7 mouse cellular contexts compared by ENCODE assay signal in genomic region chr16:37011922-37012289, GRCm38 (mm10). TPM values are rescaled to one million over a fixed set of nuclear protein-coding genes. Genes with fewer than 3 reads are reported as not detected.
DNase-seq lines count a peak whose midpoint lies in the region; ATAC-seq and TF ChIP-seq lines count a peak whose summit lies in the region.

No protein-coding gene starts in this region.

- no peak for TF ChIP-seq POLR2A in liver, adult 2 months (IDR thresholded peaks at IDR 0.05; ENCODE audit: extremely low read depth, insufficient read depth, low read length)

- peaks cover 2% of the 10 kb centered on the region for H3K4me1 ChIP-seq in liver, adult 2 months (ENCODE audit: control insufficient read depth, insufficient read depth, low read length)
- H3K4me1 ChIP-seq in embryonic facial prominence, embryonic 15.5 days: peaks cover 11% of the 10 kb centered on the region
- H3K4me1 ChIP-seq in intestine, postnatal 0 days (replicated peaks; ENCODE audit: control insufficient read depth, insufficient read depth, low read length): 0 out of 2 replicates have a peak, but pooled peaks cover 6% of the 10 kb centered on the region
- peaks cover 7% of the 10 kb centered on the region for H3K4me1 ChIP-seq in neural tube, embryonic 14.5 days (ENCODE audit: control insufficient read depth, insufficient read depth, low read length)

- no peaks in the 10 kb centered on the region for H3K27me3 ChIP-seq in liver, adult 2 months (ENCODE audit: control insufficient read depth, insufficient read depth, low read length)
- no peaks in the 10 kb centered on the region for H3K27me3 ChIP-seq in embryonic facial prominence, embryonic 15.5 days
- H3K27me3 ChIP-seq in intestine, postnatal 0 days (replicated peaks; ENCODE audit: control insufficient read depth, insufficient read depth, low read length): no peaks in the 10 kb centered on the region
- H3K27me3 ChIP-seq in neural tube, embryonic 14.5 days (ENCODE audit: control insufficient read depth, insufficient read depth, low read length): no peaks in the 10 kb centered on the region

- no peaks in the 10 kb centered on the region for H3K36me3 ChIP-seq in liver, adult 2 months (ENCODE audit: control insufficient read depth, insufficient read depth, low read length)
- no peaks in the 10 kb centered on the region for H3K36me3 ChIP-seq in embryonic facial prominence, embryonic 15.5 days
- no peaks in the 10 kb centered on the region for H3K36me3 ChIP-seq in intestine, postnatal 0 days (ENCODE audit: control insufficient read depth, insufficient read depth)
- H3K36me3 ChIP-seq in neural tube, embryonic 14.5 days (ENCODE audit: control insufficient read depth, insufficient read depth, low read length): no peaks in the 10 kb centered on the region

- WGBS in liver, adult 2 months: under 1% methylated on average over 26 of the region's 26 CpGs
- under 1% methylated on average over 26 of the region's 26 CpGs for WGBS in embryonic facial prominence, embryonic 15.5 days
- under 1% methylated on average over 26 of the region's 26 CpGs for WGBS in intestine, postnatal 0 days
- under 1% methylated on average over 26 of the region's 26 CpGs for WGBS in neural tube, embryonic 14.5 days

- H3K4me2 ChIP-seq in embryonic facial prominence, embryonic 15.5 days (replicated peaks): peak overlapping the region; percentile 94
- peak overlapping the region; percentile 98 for H3K4me2 ChIP-seq in intestine, postnatal 0 days (replicated peaks; ENCODE audit: low read depth)
- peak overlapping the region; percentile 85 for H3K4me2 ChIP-seq in neural tube, embryonic 14.5 days (ENCODE audit: low read depth, low read length)

- no peak for DNase-seq in liver, adult 2 months (ENCODE audit: extremely low read depth, low read depth, low spot score)
- DNase-seq in liver: no peak
- no peak for DNase-seq in left cerebral cortex, adult 8-10 months (ENCODE audit: low spot score in 2 of 2)
- no peak for DNase-seq in urinary bladder, postnatal 14 days (ENCODE audit: low spot score)

- H3K27ac ChIP-seq in liver, adult 2 months (replicated peaks; ENCODE audit: insufficient read depth, low read depth, low read length): no peak overlapping the region
- no peak overlapping the region for H3K27ac ChIP-seq in embryonic facial prominence, embryonic 15.5 days (replicated peaks)
- no peak overlapping the region for H3K27ac ChIP-seq in intestine, postnatal 0 days (ENCODE audit: low read depth, low read length)
- H3K27ac ChIP-seq in neural tube, embryonic 14.5 days (ENCODE audit: low read depth, low read length): no peak overlapping the region

- peak overlapping the region; percentile 69 for H3K4me3 ChIP-seq in liver, adult 2 months (ENCODE audit: insufficient read depth, low read depth, low read length)
- peak overlapping the region; percentile 86 for H3K4me3 ChIP-seq in embryonic facial prominence, embryonic 15.5 days (replicated peaks)
- peak overlapping the region; percentile 87 for H3K4me3 ChIP-seq in intestine, postnatal 0 days (ENCODE audit: low read depth, low read length)
- peak overlapping the region; percentile 56 for H3K4me3 ChIP-seq in neural tube, embryonic 14.5 days (ENCODE audit: low read depth, low read length)

- no peak for TF ChIP-seq CTCF in liver, adult 2 months (IDR thresholded peaks at IDR 0.05; ENCODE audit: low read depth, low read length)
- TF ChIP-seq CTCF in intestine, postnatal 0 days (IDR thresholded peaks at IDR 0.05; ENCODE audit: low read depth): no peak

- ATAC-seq in embryonic facial prominence, embryonic 15.5 days (ENCODE audit: insufficient number of reproducible peaks, low FRiP score, low TSS enrichment, low read depth): peak; percentile 44; the same call in 1 of the 2 replicates
- ATAC-seq in intestine, postnatal 0 days: peak; percentile 50
- ATAC-seq in neural tube, embryonic 14.5 days (ENCODE audit: low read depth): peak; percentile 69

- no peaks in the 10 kb centered on the region for H3K9me3 ChIP-seq in embryonic facial prominence, embryonic 15.5 days (replicated peaks)
- no peaks in the 10 kb centered on the region for H3K9me3 ChIP-seq in intestine, postnatal 0 days (ENCODE audit: control insufficient read depth)
- H3K9me3 ChIP-seq in neural tube, embryonic 14.5 days (ENCODE audit: control insufficient read depth, low read length): no peaks in the 10 kb centered on the region

- H3K79me2 ChIP-seq in liver, adult 2 months (ENCODE audit: control insufficient read depth, insufficient read depth, low read length): no peaks in the 10 kb centered on the region

- 0 out of 2 replicates have a peak overlapping the region, but pooled peaks have one; percentile 16 for H3K9ac ChIP-seq in liver, adult 2 months (ENCODE audit: low read depth, low read length)
- peak overlapping the region; percentile 64 for H3K9ac ChIP-seq in embryonic facial prominence, embryonic 15.5 days
- H3K9ac ChIP-seq in intestine, postnatal 0 days (ENCODE audit: low read depth, low read length): peak overlapping the region; percentile 44
- H3K9ac ChIP-seq in neural tube, embryonic 14.5 days (replicated peaks; ENCODE audit: low read depth, low read length): peak overlapping the region; percentile 37

RNA-seq across cellular contexts. Expression of gene Polq, which starts 0.3 kb away (rescaled TPM):
- 0.18 and 0.40 TPM in 2 replicates for total RNA-seq in liver, adult 2 months (2014; rRNA removed)
- 0.02 and 0.10 TPM in 2 replicates for polyA plus RNA-seq in liver, adult 2 months (2012; rRNA removed)
- 4.9 and 5.3 TPM in 2 replicates for polyA plus RNA-seq in embryonic facial prominence, embryonic 15.5 days (2015; fragmentation: Nextera tagmentation; extraction: Ambion mirVana)
- 1.1 and 1.4 TPM in 2 replicates for polyA plus RNA-seq in intestine, postnatal 0 days (2015; fragmentation: Nextera tagmentation; extraction: Ambion mirVana)
- 3.1 and 3.2 TPM in 2 replicates for polyA plus RNA-seq in neural tube, embryonic 14.5 days (2014; fragmentation: Nextera tagmentation; extraction: Ambion mirVana)
- 1 to 10 TPM; 1.1 to 2.6 (median 1.2) TPM for total RNA-seq in left cerebral cortex, adult 8-10 months (2022)

RNA-seq across cellular contexts. Expression of gene Fbxo40, which starts 21.6 kb away (rescaled TPM):
- 0.07 and 0.37 TPM in 2 replicates for total RNA-seq in liver, adult 2 months (2014; rRNA removed)
- 0.09 and 0.21 TPM in 2 replicates for polyA plus RNA-seq in liver, adult 2 months (2012; rRNA removed)
- 0.29 and 0.50 TPM in 2 replicates for polyA plus RNA-seq in embryonic facial prominence, embryonic 15.5 days (2015; fragmentation: Nextera tagmentation; extraction: Ambion mirVana)
- 0.03 TPM in 1 of 2 replicates, not detected in the other for polyA plus RNA-seq in intestine, postnatal 0 days (2015; fragmentation: Nextera tagmentation; extraction: Ambion mirVana)
- 0.10 TPM in 1 of 2 replicates, not detected in the other for polyA plus RNA-seq in neural tube, embryonic 14.5 days (2014; fragmentation: Nextera tagmentation; extraction: Ambion mirVana)
- total RNA-seq in left cerebral cortex, adult 8-10 months (2022): under 1 TPM; 0.11 to 0.39 (median 0.32) TPM
